Mouse (Mus musculus) cerebellum, adult 2 months (tissue): ENCODE results near the gene Cxcl17.

Source experiments
- CTCF ChIP-seq: fragments of 200-500 bp; IDR thresholded peaks from 2 replicates; pipeline ENCODE4 v1.5.1; 2011; ENCODE audit warnings: low read depth, mild to moderate bottlenecking, control low read depth, low read length, moderate library complexity, borderline replicate concordance; ENCODE audit not compliant: insufficient read depth
- POLR2A ChIP-seq: fragments of 200-500 bp; IDR thresholded peaks from 2 replicates; pipeline ENCODE4 v1.6.1; 2011; ENCODE audit warnings: low read length, control low read depth, borderline replicate concordance; ENCODE audit not compliant: insufficient read depth

GRCm38 (mm10) chr7:25378181-25379100, 34.2 kb downstream of the Cxcl17 start:
- TF ChIP-seq CTCF (no peak), POLR2A (no peak)
